Mouse (Mus musculus): ENCODE measurements around the gene Prkce. TPM values are rescaled to one million over a fixed set of nuclear protein-coding genes. Genes with fewer than 3 reads are reported as not detected.
A peak's percentile ranks its signal among the peaks of the same experiment; 100 is the strongest.

Prkce gene
- total RNA-seq (2018; cell fraction: chromatin; rRNA removed): 10 to 100 TPM; 10.6 to 26.8 (median 15.6) TPM
- 1 to 10 TPM; 1.5 to 2.7 (median 2.1) TPM for total RNA-seq (2018; cell fraction: cytosol; rRNA removed)
- 10 to 100 TPM in 6 of 26 experiments, 1 to 10 TPM in 20; 2.9 to 15.3 (median 6.6) TPM for total RNA-seq (2018; cell fraction: nucleus; rRNA removed)
- polyA plus RNA-seq (2018): 0.83 to 1.3 TPM (median 1.1 TPM) in 3 replicates

DNA sequence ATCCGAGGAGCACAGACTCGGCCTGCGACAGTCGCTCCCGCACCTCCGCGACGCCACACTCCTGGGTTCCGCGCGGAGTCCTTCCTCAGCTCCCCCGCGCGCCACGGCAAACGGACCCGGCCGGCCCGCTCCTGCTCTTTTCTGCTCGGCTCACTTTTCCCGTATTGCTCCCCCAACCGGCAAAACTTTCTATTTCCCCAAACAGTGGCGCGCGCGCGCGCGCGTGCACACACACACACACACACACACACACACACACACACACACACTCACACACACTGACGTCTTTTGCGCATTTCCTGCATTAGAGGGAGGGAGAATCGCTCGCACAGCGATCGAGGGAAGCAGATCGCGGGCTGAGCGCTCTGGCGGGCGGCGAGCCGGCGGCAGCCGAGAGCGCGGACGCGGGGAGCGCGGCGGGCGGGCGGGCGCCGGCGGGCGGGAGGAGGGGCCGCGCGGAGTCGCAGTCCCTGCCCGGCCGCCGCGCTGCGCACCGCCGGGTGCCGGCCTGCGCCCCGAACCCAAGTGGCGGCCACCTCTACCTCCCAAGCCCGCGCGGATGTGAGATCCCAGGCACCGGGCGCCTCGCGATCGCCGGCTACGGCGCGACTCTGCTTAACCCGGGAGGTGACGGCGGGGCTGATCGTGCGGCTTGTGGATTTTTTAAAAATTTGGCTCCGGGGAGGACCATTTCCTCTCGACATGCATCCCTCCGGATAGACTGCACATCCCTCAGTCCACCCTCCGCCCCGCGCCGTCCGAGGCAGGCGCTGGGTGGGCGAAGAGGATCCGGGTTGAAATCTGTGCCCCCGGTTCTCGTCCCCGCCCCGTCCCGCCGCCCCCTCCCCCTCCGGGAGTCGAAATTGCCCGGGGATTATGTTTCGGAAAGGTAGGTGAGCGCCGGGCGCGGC, at the start of gene Prkce:
Prkce (plus strand) TSS at position 466 of the 911 bp plus-strand sequence.
- peak within 1 kb of the TSS; percentile 74 for H3K27ac ChIP-seq
- WGBS (ENCODE audit: missing documents): 3% methylated on average over 93 of the region's 115 CpGs
- no peaks in the 10 kb centered on the region for H3K36me3 ChIP-seq (ENCODE audit: inconsistent target)
- H3K79me2 ChIP-seq (ENCODE audit: inconsistent target): peaks cover 8% of the 10 kb centered on the region; the same call in 1 of the 2 replicates
- H3K4me3 ChIP-seq (ENCODE audit: inconsistent target): peak within 1 kb of the TSS; percentile 95

DNA sequence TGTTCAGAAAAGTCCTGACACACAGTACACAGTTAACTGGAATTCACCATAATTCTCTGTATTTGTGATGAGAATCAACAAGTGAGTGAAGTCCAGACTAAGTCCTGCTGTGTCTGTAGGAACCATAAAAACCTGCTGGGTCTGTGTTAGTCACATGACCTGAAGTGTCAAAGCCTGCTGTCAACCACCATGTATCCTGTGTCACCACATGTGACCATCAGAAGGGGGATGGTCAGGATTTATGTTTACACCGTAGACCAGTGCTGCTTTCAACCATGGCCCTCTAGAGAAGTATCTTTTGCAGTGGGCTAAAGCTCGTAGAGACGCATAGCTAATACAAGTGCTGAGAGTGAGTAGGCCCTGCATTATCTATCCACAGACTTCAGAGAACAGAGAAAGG, 44.4 kb upstream of the Prkce start:
- Histone ChIP-seq H3K4me3 (ENCODE audit: inconsistent target) (no peak overlapping the region), H3K27ac (no peak overlapping the region), H3K36me3 (ENCODE audit: inconsistent target) (no peaks in the 10 kb centered on the region), H3K79me2 (ENCODE audit: inconsistent target) (no peaks in the 10 kb centered on the region)
- WGBS (ENCODE audit: missing documents): 98% methylated on average over 3 of the region's 3 CpGs

DNA sequence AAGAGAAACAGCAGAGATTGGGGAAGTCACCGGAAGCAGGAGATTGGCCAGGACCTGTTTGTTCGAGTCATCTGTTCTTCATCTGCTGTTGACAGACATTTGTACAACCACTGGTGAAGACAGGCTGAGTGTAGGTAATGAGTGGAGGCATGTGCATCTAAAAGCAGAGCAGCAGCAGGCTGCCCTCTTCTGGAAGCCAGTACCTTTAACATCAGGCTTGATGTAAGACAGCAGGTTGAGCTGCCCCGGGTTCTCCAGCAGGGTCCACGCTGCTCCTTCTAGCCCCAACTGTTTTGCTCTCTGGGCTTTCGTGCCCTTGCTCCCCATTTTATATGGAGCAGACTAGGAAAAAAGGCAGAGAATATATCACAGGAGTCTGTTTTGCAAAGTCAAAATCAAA, 41.7 kb upstream of the Prkce start:
- H3K27ac ChIP-seq: no peak overlapping the region
- H3K36me3 ChIP-seq (ENCODE audit: inconsistent target): 0 out of 2 replicates have a peak, but pooled peaks cover 5% of the 10 kb centered on the region
- no peaks in the 10 kb centered on the region for H3K79me2 ChIP-seq (ENCODE audit: inconsistent target)
- no peak overlapping the region for H3K4me3 ChIP-seq (ENCODE audit: inconsistent target)
- 89% methylated on average over 5 of the region's 5 CpGs for WGBS (ENCODE audit: missing documents)

GRCm38 (mm10) chr17:86128198-86128597, 39.4 kb upstream of the Prkce start:
- no peak overlapping the region for H3K27ac ChIP-seq
- no peak overlapping the region for H3K4me3 ChIP-seq (ENCODE audit: inconsistent target)
- H3K36me3 ChIP-seq (ENCODE audit: inconsistent target): 0 out of 2 replicates have a peak, but pooled peaks cover 5% of the 10 kb centered on the region
- WGBS (ENCODE audit: missing documents): 54% methylated on average over 5 of the region's 5 CpGs
- H3K79me2 ChIP-seq (ENCODE audit: inconsistent target): no peaks in the 10 kb centered on the region

GRCm38 (mm10) chr17:86132534-86132933, 35.1 kb upstream of the Prkce start:
- no peaks in the 10 kb centered on the region for H3K79me2 ChIP-seq (ENCODE audit: inconsistent target)
- WGBS (ENCODE audit: missing documents): 86% methylated on average over 5 of the region's 5 CpGs
- no peak overlapping the region for H3K4me3 ChIP-seq (ENCODE audit: inconsistent target)
- no peak overlapping the region for H3K27ac ChIP-seq
- peaks cover 27% of the 10 kb centered on the region; the same call in 1 of the 2 replicates for H3K36me3 ChIP-seq (ENCODE audit: inconsistent target)

- Histone ChIP-seq H3K36me3 (ENCODE audit: inconsistent target) (peaks cover 32% of the 10 kb centered on the region; the same call in 1 of the 2 replicates), H3K4me3 (ENCODE audit: inconsistent target) (no peak overlapping the region), H3K79me2 (ENCODE audit: inconsistent target) (no peaks in the 10 kb centered on the region), H3K27ac (no peak overlapping the region)
- 89% methylated on average over 6 of the region's 6 CpGs for WGBS (ENCODE audit: missing documents)
These were observed 33.1 kb upstream of the Prkce start for GRCm38 (mm10) chr17:86134461-86134860.

DNA sequence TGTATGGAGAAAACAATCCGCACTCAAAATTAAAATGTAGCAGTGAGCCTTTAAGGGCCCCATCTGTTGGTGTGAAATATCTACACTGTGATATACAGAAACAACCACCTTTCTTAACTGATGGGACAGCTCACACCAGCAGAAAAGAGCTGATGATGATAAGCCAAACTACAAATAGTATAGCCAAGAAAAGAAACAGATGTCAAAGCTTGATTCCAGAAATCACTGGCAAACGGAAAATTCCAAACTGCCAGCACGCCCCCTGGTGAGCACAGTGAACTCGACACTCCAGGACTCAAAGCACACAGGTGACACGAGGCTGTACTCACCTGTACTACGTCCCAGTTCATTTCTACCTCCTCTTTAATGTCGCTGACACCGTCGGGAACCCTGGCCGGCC, 31.8 kb upstream of the Prkce start:
- Histone ChIP-seq H3K79me2 (ENCODE audit: inconsistent target) (no peaks in the 10 kb centered on the region), H3K4me3 (ENCODE audit: inconsistent target) (no peak overlapping the region), H3K36me3 (ENCODE audit: inconsistent target) (peaks cover 27% of the 10 kb centered on the region; the same call in 1 of the 2 replicates), H3K27ac (no peak overlapping the region)
- WGBS (ENCODE audit: missing documents): 94% methylated on average over 10 of the region's 10 CpGs

- peak overlapping the region; percentile 94 for H3K4me3 ChIP-seq (ENCODE audit: inconsistent target)
- WGBS (ENCODE audit: missing documents): under 1% methylated on average over 33 of the region's 33 CpGs
These were observed 23.0 kb upstream of the Prkce start for GRCm38 (mm10) chr17:86144537-86145078.

GRCm38 (mm10) chr17:86145079-86145951, 22.3 kb upstream of the Prkce start, which contains the start of gene Srbd1:
TSS of gene Srbd1 (minus strand) at chr17:86145175.
- Histone ChIP-seq H3K4me3 (ENCODE audit: inconsistent target) (peak within 1 kb of the TSS; percentile 94), H3K79me2 (ENCODE audit: inconsistent target) (peaks cover 16% of the 10 kb centered on the region), H3K27ac (peak within 1 kb of the TSS; percentile 57), H3K36me3 (ENCODE audit: inconsistent target) (no peaks in the 10 kb centered on the region)
- WGBS (ENCODE audit: missing documents): 6% methylated on average over 36 of the region's 45 CpGs

More at GRCm38 (mm10) chr17:86144537-86145078, 23.0 kb upstream of the Prkce start:
- H3K36me3 ChIP-seq (ENCODE audit: inconsistent target): no peaks in the 10 kb centered on the region
- peaks cover 16% of the 10 kb centered on the region for H3K79me2 ChIP-seq (ENCODE audit: inconsistent target)
- peak overlapping the region; percentile 57 for H3K27ac ChIP-seq

GRCm38 (mm10) chr17:86149726-86150125, 17.9 kb upstream of the Prkce start:
- H3K36me3 ChIP-seq (ENCODE audit: inconsistent target): no peaks in the 10 kb centered on the region
- WGBS (ENCODE audit: missing documents): 80% methylated on average over 1 of the region's 1 CpGs
- H3K79me2 ChIP-seq (ENCODE audit: inconsistent target): no peaks in the 10 kb centered on the region
- no peak overlapping the region for H3K4me3 ChIP-seq (ENCODE audit: inconsistent target)
- no peak overlapping the region for H3K27ac ChIP-seq

GRCm38 (mm10) chr17:86150867-86151348, 16.7 kb upstream of the Prkce start:
- no peak overlapping the region for H3K4me3 ChIP-seq (ENCODE audit: inconsistent target)
- 35% methylated on average over 5 of the region's 5 CpGs for WGBS (ENCODE audit: missing documents)
- no peak overlapping the region for H3K27ac ChIP-seq
- no peaks in the 10 kb centered on the region for H3K36me3 ChIP-seq (ENCODE audit: inconsistent target)
- no peaks in the 10 kb centered on the region for H3K79me2 ChIP-seq (ENCODE audit: inconsistent target)

DNA sequence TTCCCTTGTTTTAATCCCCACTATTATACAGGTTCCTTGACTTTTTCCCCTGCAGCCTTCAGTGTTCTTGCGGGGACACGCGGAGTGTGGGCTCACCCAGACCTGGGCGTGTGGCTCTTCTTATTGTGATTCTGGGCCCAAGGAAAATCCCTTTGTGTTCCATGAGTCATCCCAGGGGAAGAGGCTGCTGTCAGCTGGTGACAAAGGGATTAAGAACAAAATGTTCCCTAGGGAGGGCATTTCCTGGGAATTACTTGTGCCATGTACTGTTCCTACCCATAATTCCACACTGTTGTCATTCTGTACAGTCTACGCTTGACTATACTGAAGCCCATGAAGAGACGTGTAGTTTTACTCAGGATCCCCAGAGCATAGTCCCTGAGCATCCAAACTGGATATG, 10.6 kb upstream of the Prkce start:
- WGBS (ENCODE audit: missing documents): 94% methylated on average over 6 of the region's 6 CpGs
- H3K27ac ChIP-seq: no peak overlapping the region
- H3K36me3 ChIP-seq (ENCODE audit: inconsistent target): no peaks in the 10 kb centered on the region
- H3K4me3 ChIP-seq (ENCODE audit: inconsistent target): no peak overlapping the region
- no peaks in the 10 kb centered on the region for H3K79me2 ChIP-seq (ENCODE audit: inconsistent target)

- no peaks in the 10 kb centered on the region for H3K36me3 ChIP-seq (ENCODE audit: inconsistent target)
- peaks cover 8% of the 10 kb centered on the region; the same call in 1 of the 2 replicates for H3K79me2 ChIP-seq (ENCODE audit: inconsistent target)
- H3K27ac ChIP-seq: no peak overlapping the region
- 94% methylated on average over 11 of the region's 15 CpGs for WGBS (ENCODE audit: missing documents)
- H3K4me3 ChIP-seq (ENCODE audit: inconsistent target): no peak overlapping the region
These were observed 4.9 kb upstream of the Prkce start for GRCm38 (mm10) chr17:86162672-86163071.

DNA sequence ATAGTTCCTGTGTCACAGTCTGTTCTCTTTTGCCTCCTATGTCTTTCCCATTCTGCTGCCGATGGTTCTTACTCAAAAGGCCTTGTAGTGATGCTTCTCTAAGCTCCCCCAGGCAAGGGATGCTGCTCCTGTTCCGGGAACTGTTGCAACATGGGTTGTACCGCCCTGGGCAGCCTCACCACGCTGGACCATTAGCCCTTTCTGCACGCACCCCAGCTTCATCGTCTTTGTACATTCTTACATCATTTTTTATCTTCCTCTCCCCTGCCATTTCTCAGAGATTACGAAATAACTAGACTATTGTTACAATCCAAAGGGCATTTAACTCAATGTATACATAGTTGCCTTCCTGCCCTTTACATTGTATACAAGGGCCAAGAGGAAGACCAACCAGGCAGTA, 3.2 kb upstream of the Prkce start:
- no peaks in the 10 kb centered on the region for H3K36me3 ChIP-seq (ENCODE audit: inconsistent target)
- H3K27ac ChIP-seq: no peak overlapping the region
- 29% methylated on average over 7 of the region's 7 CpGs for WGBS (ENCODE audit: missing documents)
- no peak overlapping the region for H3K4me3 ChIP-seq (ENCODE audit: inconsistent target)
- H3K79me2 ChIP-seq (ENCODE audit: inconsistent target): peaks cover 8% of the 10 kb centered on the region; the same call in 1 of the 2 replicates
